Mouse (Mus musculus) ES-Bruce4 (cell line): ENCODE results near the gene Sox1.

Experiments
- CTCF ChIP-seq: IDR thresholded peaks from one replicate; pipeline ENCODE4 v1.8.1; 2011; ENCODE audit warnings: low read depth, low read length
- POLR2A ChIP-seq: IDR thresholded peaks from one replicate; pipeline ENCODE4 v1.8.1; 2011; ENCODE audit warnings: low read length; ENCODE audit not compliant: insufficient read depth

DNA sequence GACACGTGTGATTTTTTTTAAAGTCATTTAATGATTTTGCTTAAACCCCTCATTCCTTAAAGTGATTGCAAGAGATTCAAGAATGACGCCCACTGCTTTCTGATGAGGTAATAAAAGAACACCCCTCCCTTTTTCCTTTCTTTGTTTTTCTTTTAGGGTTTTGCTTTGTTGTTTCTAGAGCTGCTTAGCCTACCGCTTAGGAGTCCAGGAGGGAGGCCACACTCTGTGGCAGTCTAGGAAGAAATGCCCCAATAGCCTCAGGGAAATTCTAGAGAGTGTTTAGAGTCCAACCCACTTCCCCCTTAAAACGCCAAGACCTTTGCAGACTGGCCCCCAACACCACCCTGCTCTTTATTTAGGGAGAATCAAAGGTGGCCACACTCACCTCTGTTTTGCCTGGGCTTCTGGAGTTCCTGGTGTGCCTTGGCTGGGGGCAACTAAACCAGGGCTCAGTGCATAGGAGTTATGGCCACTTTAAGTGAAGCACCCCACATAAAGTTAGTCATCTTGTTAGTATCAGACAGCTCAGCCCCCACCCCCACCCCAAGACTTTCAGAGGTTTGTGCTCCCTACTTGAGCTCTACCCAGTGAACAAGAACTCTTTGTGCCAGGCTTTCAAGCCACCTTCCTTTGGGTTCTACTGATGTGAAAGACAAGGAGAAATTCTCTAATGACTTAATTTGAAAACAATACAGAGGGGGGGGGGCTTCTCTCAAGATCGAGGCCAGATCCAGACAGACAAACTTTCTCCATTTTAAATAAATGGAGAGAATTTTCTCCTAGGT is 4.5 kb downstream of the Sox1 start:
- no peak for TF ChIP-seq CTCF
- no peak for TF ChIP-seq POLR2A
